Mouse (Mus musculus): ENCODE data around the gene Parp1. TPM values are rescaled to one million over a fixed set of nuclear protein-coding genes. Genes with fewer than 3 reads are reported as not detected.

Gene Parp1
- polyA plus RNA-seq (2014; fragmentation: Nextera tagmentation; extraction: Ambion mirVana) = 128 and 134 TPM in 2 replicates

DNA sequence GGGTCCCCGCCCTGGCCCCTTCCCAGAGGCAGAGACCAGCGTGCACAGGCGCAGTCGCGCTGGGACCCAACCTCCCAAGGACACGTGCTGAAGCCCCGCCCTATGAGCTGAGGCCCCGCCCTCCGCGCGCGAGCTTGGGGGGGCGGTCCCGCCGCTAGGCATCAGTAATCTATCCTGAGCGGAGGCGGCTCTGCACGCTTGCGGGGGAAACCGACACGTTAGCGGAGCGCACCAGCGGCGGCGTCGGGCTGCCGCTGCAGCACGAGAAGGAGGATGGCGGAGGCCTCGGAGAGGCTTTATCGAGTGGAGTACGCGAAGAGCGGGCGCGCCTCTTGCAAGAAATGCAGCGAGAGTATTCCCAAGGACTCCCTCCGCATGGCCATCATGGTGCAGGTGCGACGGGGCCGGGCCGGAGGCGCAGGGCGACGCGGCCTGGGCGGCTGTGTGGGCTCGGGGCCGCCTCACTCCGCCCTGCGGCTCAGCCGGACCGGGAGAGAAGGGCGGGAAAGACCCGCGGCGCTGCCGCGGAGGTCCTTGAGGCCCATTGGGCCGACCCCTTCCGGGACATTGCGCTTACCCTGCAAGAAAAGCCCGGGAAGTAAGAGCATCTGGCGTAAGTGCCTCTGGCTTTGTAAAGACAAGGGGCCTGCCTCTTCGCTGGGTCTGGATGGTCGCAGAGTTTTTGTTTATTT lies at the start of gene Parp1:
Parp1 (plus strand) TSS at position 164 of the 692 bp plus-strand sequence.
- H3K4me2 ChIP-seq (replicated peaks; ENCODE audit: low read depth, low read length) = peak within 1 kb of the TSS; percentile 70
- H3K4me1 ChIP-seq (ENCODE audit: control insufficient read depth, insufficient read depth, low read length) = peaks cover 19% of the 10 kb centered on the region
- ATAC-seq (ENCODE audit: insufficient number of reproducible peaks, insufficient read depth, low FRiP score, low read depth) = peak; percentile 95
- H3K9ac ChIP-seq (replicated peaks; ENCODE audit: low read depth, low read length) = peak within 1 kb of the TSS; percentile 79
- H3K9me3 ChIP-seq (ENCODE audit: control insufficient read depth, low read depth, low read length) = no peaks in the 10 kb centered on the region
- peaks cover 7% of the 10 kb centered on the region for H3K36me3 ChIP-seq (ENCODE audit: control insufficient read depth, insufficient read depth, low read length)
- under 1% methylated on average over 67 of the region's 67 CpGs for WGBS
- H3K27me3 ChIP-seq (ENCODE audit: control insufficient read depth, insufficient read depth, low read length) = no peaks in the 10 kb centered on the region
- H3K27ac ChIP-seq (ENCODE audit: low read length) = peak within 1 kb of the TSS; percentile 97
- peak within 1 kb of the TSS; percentile 95 for H3K4me3 ChIP-seq (ENCODE audit: low read depth, low read length)

DNA sequence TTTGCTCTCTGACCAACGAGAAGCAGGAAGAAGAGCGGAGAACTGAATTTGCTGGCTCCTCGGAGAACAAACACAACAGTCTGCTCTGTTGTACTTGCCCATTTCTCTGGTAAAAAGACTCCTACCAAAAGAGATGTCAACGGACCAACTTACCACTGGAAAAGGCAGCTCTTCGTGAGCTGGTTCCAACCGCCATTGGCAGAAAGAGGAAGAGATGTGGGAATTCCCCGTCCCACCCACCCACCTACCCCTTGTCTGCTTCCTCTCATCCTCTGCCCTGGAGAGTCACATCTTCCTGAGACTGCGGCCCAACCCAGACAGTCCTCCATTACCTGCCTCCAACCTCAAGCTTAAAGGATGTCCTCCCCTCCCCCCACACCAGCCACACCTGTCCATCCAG lies 49.2 kb upstream of the Parp1 start:
- 88% methylated on average over 8 of the region's 8 CpGs for WGBS
- Histone ChIP-seq H3K27me3 (ENCODE audit: control insufficient read depth, insufficient read depth, low read length) (no peaks in the 10 kb centered on the region), H3K9ac (replicated peaks; ENCODE audit: low read depth, low read length) (no peak overlapping the region), H3K4me3 (ENCODE audit: low read depth, low read length) (no peak overlapping the region), H3K4me1 (ENCODE audit: control insufficient read depth, insufficient read depth, low read length) (peaks cover 17% of the 10 kb centered on the region), H3K9me3 (ENCODE audit: control insufficient read depth, low read depth, low read length) (no peaks in the 10 kb centered on the region), H3K4me2 (replicated peaks; ENCODE audit: low read depth, low read length) (no peak overlapping the region), H3K27ac (ENCODE audit: low read length) (peak overlapping the region; percentile 44; the same call in 1 of the 2 replicates), H3K36me3 (ENCODE audit: control insufficient read depth, insufficient read depth, low read length) (no peaks in the 10 kb centered on the region)
- no peak for ATAC-seq (ENCODE audit: insufficient number of reproducible peaks, insufficient read depth, low FRiP score, low read depth)

DNA sequence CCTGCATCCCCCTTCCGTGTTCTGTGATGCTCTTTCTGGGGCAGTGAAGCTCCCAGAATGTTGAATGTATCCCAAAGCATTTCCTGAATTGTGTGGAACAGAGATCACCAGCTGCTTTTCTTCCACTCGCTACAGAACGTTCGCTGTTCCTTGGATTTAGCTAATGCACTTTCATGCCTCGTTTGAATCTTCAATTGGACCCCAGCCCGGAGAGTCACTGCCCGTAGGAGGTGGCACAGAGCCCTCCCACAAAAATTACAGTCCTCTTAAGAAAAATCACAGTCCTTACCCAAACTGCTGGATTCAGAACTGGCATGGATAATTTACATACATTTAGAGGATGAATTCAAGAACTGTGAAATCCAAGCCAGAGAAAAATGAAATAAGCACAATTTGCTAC lies 48.5 kb upstream of the Parp1 start:
- Histone ChIP-seq H3K9ac (replicated peaks; ENCODE audit: low read depth, low read length) (no peak overlapping the region), H3K27ac (ENCODE audit: low read length) (peak overlapping the region; percentile 44; the same call in 1 of the 2 replicates)
- no peak for ATAC-seq (ENCODE audit: insufficient number of reproducible peaks, insufficient read depth, low FRiP score, low read depth)

DNA sequence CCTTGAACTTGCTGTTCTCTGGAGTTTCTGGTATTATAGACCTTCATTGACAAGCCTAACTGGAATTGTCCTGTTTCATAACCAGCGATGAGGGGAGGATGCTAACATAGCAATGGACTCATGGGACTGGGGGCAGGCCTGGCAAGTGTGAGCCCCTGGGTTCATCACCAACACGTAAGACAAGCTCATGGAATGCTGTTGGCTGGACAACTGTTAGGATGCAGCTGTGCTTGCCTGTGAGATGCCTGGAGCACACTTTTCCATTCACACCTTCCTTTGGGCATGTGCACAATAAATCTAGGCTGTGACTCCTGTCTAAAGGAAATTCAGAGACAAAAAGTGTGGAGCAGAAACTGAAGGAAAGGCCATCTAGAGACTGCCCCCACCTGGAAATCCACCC lies 45.4 kb upstream of the Parp1 start:
- no peaks in the 10 kb centered on the region for H3K9me3 ChIP-seq (ENCODE audit: control insufficient read depth, low read depth, low read length)
- 77% methylated on average over 2 of the region's 2 CpGs for WGBS
- no peak overlapping the region for H3K27ac ChIP-seq (ENCODE audit: low read length)
- no peaks in the 10 kb centered on the region for H3K36me3 ChIP-seq (ENCODE audit: control insufficient read depth, insufficient read depth, low read length)
- H3K9ac ChIP-seq (replicated peaks; ENCODE audit: low read depth, low read length) = no peak overlapping the region
- 0 out of 2 replicates have a peak, but pooled peaks cover 8% of the 10 kb centered on the region for H3K4me1 ChIP-seq (ENCODE audit: control insufficient read depth, insufficient read depth, low read length)
- no peak for ATAC-seq (ENCODE audit: insufficient number of reproducible peaks, insufficient read depth, low FRiP score, low read depth)
- H3K27me3 ChIP-seq (ENCODE audit: control insufficient read depth, insufficient read depth, low read length) = no peaks in the 10 kb centered on the region
- no peak overlapping the region for H3K4me2 ChIP-seq (replicated peaks; ENCODE audit: low read depth, low read length)
- H3K4me3 ChIP-seq (ENCODE audit: low read depth, low read length) = no peak overlapping the region

More for the DNA sequence above, 48.5 kb upstream of the Parp1 start:
- Histone ChIP-seq H3K36me3 (ENCODE audit: control insufficient read depth, insufficient read depth, low read length) (no peaks in the 10 kb centered on the region), H3K27me3 (ENCODE audit: control insufficient read depth, insufficient read depth, low read length) (no peaks in the 10 kb centered on the region), H3K4me1 (ENCODE audit: control insufficient read depth, insufficient read depth, low read length) (peaks cover 17% of the 10 kb centered on the region), H3K4me3 (ENCODE audit: low read depth, low read length) (no peak overlapping the region), H3K9me3 (ENCODE audit: control insufficient read depth, low read depth, low read length) (no peaks in the 10 kb centered on the region), H3K4me2 (replicated peaks; ENCODE audit: low read depth, low read length) (no peak overlapping the region)
- 31% methylated on average over 7 of the region's 7 CpGs for WGBS

DNA sequence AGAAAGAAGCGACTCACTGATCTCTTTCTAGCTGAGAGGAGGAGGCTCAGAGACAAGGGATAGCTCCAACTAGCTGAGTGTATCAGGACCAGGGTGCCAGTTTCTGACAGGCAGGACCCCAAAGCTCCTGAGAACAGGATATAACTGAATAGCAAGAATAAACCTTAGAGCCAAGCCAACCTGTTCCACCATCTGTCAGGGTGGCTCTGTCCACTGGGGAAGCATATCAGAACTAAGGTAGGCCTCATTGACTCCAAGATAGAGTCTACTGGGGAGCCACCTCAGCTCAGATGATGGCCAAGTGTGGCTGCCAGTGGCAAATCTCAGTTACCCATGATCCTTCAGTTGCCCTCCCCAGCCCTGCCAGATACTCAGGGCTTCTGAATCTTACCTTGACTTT lies 43.4 kb upstream of the Parp1 start:
- Histone ChIP-seq H3K9me3 (ENCODE audit: control insufficient read depth, low read depth, low read length) (no peaks in the 10 kb centered on the region), H3K9ac (replicated peaks; ENCODE audit: low read depth, low read length) (no peak overlapping the region), H3K4me3 (ENCODE audit: low read depth, low read length) (no peak overlapping the region), H3K27ac (ENCODE audit: low read length) (no peak overlapping the region), H3K4me2 (replicated peaks; ENCODE audit: low read depth, low read length) (no peak overlapping the region), H3K27me3 (ENCODE audit: control insufficient read depth, insufficient read depth, low read length) (no peaks in the 10 kb centered on the region), H3K4me1 (ENCODE audit: control insufficient read depth, insufficient read depth, low read length) (0 out of 2 replicates have a peak, but pooled peaks cover 4% of the 10 kb centered on the region), H3K36me3 (ENCODE audit: control insufficient read depth, insufficient read depth, low read length) (no peaks in the 10 kb centered on the region)
- ATAC-seq (ENCODE audit: insufficient number of reproducible peaks, insufficient read depth, low FRiP score, low read depth) = no peak
- 65% methylated on average over 1 of the region's 1 CpGs for WGBS

GRCm38 (mm10) chr1:180529847-180530246 lies 38.9 kb upstream of the Parp1 start:
- Histone ChIP-seq H3K27me3 (ENCODE audit: control insufficient read depth, insufficient read depth, low read length) (no peaks in the 10 kb centered on the region), H3K4me2 (replicated peaks; ENCODE audit: low read depth, low read length) (no peak overlapping the region), H3K36me3 (ENCODE audit: control insufficient read depth, insufficient read depth, low read length) (no peaks in the 10 kb centered on the region), H3K4me3 (ENCODE audit: low read depth, low read length) (no peak overlapping the region), H3K27ac (ENCODE audit: low read length) (no peak overlapping the region), H3K9ac (replicated peaks; ENCODE audit: low read depth, low read length) (no peak overlapping the region), H3K4me1 (ENCODE audit: control insufficient read depth, insufficient read depth, low read length) (no peaks in the 10 kb centered on the region), H3K9me3 (ENCODE audit: control insufficient read depth, low read depth, low read length) (peaks cover 5% of the 10 kb centered on the region; the same call in 1 of the 2 replicates)
- 91% methylated on average over 7 of the region's 7 CpGs for WGBS
- no peak for ATAC-seq (ENCODE audit: insufficient number of reproducible peaks, insufficient read depth, low FRiP score, low read depth)

DNA sequence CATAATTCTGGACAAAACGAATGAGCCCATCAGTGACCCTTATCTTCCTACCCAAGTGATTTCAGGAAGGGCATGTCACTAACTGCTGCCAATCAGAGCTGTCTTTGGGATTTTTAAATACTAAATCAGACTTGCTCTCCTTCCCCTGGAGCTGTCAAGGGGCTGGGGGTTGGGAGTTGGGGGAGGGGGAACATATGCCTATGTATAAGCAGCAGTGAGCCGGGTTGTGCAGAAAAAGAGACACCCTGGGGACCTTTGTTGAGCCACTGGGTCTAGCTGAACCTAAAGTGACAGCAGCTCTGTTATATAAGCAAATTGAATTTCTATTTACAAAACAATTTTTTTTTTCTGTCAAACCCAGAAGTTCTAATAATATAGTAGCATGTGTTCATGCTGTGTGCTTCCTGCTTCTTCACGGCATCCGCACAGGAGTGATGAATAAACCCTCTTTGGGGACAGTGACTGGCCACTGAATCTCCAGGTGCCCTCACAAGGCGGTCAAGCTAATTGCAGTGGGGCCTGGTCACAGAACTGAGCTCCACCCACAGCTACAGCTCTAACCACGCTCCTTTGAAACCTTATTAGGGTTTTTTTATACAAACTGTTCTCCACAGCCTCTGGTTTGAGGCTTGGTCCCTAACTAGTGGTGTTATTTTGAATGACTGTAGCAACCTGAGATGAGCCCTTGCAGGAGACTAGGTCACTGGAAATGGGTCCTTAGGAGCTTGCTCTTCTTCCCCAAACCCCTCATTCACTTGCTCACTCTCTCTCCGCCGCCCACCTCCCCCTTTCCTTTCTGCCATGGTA lies 38.1 kb upstream of the Parp1 start:
- no peak overlapping the region for H3K4me2 ChIP-seq (replicated peaks; ENCODE audit: low read depth, low read length)
- ATAC-seq (ENCODE audit: insufficient number of reproducible peaks, insufficient read depth, low FRiP score, low read depth) = no peak
- no peaks in the 10 kb centered on the region for H3K4me1 ChIP-seq (ENCODE audit: control insufficient read depth, insufficient read depth, low read length)
- no peak overlapping the region for H3K27ac ChIP-seq (ENCODE audit: low read length)
- H3K9ac ChIP-seq (replicated peaks; ENCODE audit: low read depth, low read length) = no peak overlapping the region
- H3K27me3 ChIP-seq (ENCODE audit: control insufficient read depth, insufficient read depth, low read length) = no peaks in the 10 kb centered on the region
- 61% methylated on average over 8 of the region's 8 CpGs for WGBS
- H3K9me3 ChIP-seq (ENCODE audit: control insufficient read depth, low read depth, low read length) = peaks cover 5% of the 10 kb centered on the region; the same call in 1 of the 2 replicates
- H3K4me3 ChIP-seq (ENCODE audit: low read depth, low read length) = no peak overlapping the region
- no peaks in the 10 kb centered on the region for H3K36me3 ChIP-seq (ENCODE audit: control insufficient read depth, insufficient read depth, low read length)

- Histone ChIP-seq H3K9ac (replicated peaks; ENCODE audit: low read depth, low read length) (no peak overlapping the region), H3K4me2 (replicated peaks; ENCODE audit: low read depth, low read length) (no peak overlapping the region), H3K4me3 (ENCODE audit: low read depth, low read length) (no peak overlapping the region), H3K36me3 (ENCODE audit: control insufficient read depth, insufficient read depth, low read length) (no peaks in the 10 kb centered on the region), H3K4me1 (ENCODE audit: control insufficient read depth, insufficient read depth, low read length) (no peaks in the 10 kb centered on the region), H3K9me3 (ENCODE audit: control insufficient read depth, low read depth, low read length) (peaks cover 5% of the 10 kb centered on the region; the same call in 1 of the 2 replicates), H3K27ac (ENCODE audit: low read length) (no peak overlapping the region), H3K27me3 (ENCODE audit: control insufficient read depth, insufficient read depth, low read length) (no peaks in the 10 kb centered on the region)
- no peak for ATAC-seq (ENCODE audit: insufficient number of reproducible peaks, insufficient read depth, low FRiP score, low read depth)
- WGBS = 95% methylated on average over 11 of the region's 11 CpGs
Observed at GRCm38 (mm10) chr1:180532671-180533070, 36.1 kb upstream of the Parp1 start.

All from stomach, embryonic 14.5 days (tissue).